ENCODE assay signal across 8 mouse cellular contexts in the genomic region with DNA sequence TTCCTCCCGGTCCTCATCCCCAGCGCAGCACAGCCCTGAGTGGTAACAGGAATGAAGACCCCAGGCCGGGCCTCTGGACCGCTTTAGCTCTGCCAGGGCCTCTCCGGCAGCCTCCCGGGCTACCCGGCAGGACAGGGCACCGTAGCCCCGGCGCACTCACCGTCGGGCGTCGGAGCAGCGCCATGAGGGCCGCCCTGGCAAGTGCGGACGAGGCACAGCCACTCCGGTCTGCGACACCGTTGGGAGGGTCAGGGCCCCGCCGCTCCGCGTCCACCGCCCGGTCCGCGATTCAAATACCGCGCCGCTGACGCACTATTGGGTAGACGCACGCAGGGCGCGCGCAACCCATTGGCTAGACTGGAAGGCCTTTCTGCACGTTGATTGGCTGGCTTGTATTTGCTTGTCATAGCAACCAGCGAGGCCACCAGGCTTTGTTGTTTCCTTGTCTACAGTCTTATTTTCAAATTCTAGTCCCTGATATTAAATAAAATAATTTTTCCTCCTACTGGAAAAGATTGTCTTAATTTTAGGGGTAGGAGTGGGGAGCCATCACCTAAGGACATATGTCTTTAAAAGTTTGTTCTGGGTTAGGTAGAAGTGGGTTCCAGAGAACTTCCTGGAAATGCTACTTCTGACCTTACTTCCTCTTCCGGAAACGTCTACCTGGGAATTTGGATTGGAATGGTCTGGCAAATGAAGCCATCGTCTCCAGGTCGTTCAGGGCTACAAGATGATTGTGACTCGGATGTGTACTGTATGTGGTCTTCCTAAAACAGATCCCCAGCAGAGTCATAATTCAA. TPM values are rescaled to one million over a fixed set of nuclear protein-coding genes. Genes with fewer than 3 reads are reported as not detected.
A peak's percentile ranks its signal among the peaks of the same experiment; 100 is the strongest.
DNase-seq lines count a peak whose midpoint lies in the region; ATAC-seq and TF ChIP-seq lines count a peak whose summit lies in the region.

Ccnb2 (minus strand) TSS at position 291 of the 800 bp plus-strand sequence.

- peaks cover 25% of the 10 kb centered on the region for H3K36me3 ChIP-seq in forebrain, embryonic 15.5 days
- peaks cover 20% of the 10 kb centered on the region for H3K36me3 ChIP-seq in thymus, adult 2 months (ENCODE audit: control insufficient read depth, insufficient read depth, low read length)

- H3K4me2 ChIP-seq in forebrain, embryonic 15.5 days (replicated peaks) = peak within 1 kb of the TSS; percentile 93

- peak within 1 kb of the TSS; percentile 41 for H3K9ac ChIP-seq in forebrain, embryonic 15.5 days (replicated peaks)

- DNase-seq in ES-CJ7 (ENCODE audit: low read depth, low spot score) = peak; percentile 94
- peak; percentile 46 for DNase-seq in cerebellum, adult 11 months
- peak; percentile 73 for DNase-seq in heart, postnatal 25 days (ENCODE audit: low spot score)
- peak; percentile 73 to 89 for DNase-seq in layer of hippocampus, adult 18-20 months (ENCODE audit: low spot score in 2 of 2)
- peak; percentile 75 for DNase-seq in lung, adult 2 months
- DNase-seq in thymus, adult 2 months = peak; percentile 88

- no peak for TF ChIP-seq POLR2A in lung, adult 2 months (IDR thresholded peaks at IDR 0.05; ENCODE audit: borderline replicate concordance, extremely low read depth, low read depth, low read length)
- peak; percentile 65; the same call in 1 of the 2 replicates for TF ChIP-seq POLR2A in thymus, adult 2 months (IDR thresholded peaks at IDR 0.05; ENCODE audit: control insufficient read depth, extremely low read depth, insufficient read depth, low read length, poor library complexity)

- H3K27ac ChIP-seq in forebrain, embryonic 15.5 days (replicated peaks) = peak within 1 kb of the TSS; percentile 25; the same call in 1 of the 2 replicates
- H3K27ac ChIP-seq in thymus, adult 2 months (ENCODE audit: control insufficient read depth, insufficient read depth, low read length) = no peak within 1 kb of the TSS

- H3K4me3 ChIP-seq in forebrain, embryonic 15.5 days = peak within 1 kb of the TSS; percentile 49
- H3K4me3 ChIP-seq in lung, adult 2 months (replicated peaks; ENCODE audit: extremely low read depth, low read depth, low read length) = peak within 1 kb of the TSS; percentile 27
- H3K4me3 ChIP-seq in thymus, adult 2 months (ENCODE audit: control insufficient read depth, insufficient read depth, low read length) = peak within 1 kb of the TSS; percentile 76

- H3K9me3 ChIP-seq in forebrain, embryonic 15.5 days = no peaks in the 10 kb centered on the region

- H3K4me1 ChIP-seq in forebrain, embryonic 15.5 days = peaks cover 19% of the 10 kb centered on the region
- H3K4me1 ChIP-seq in lung, adult 2 months (ENCODE audit: control insufficient read depth, insufficient read depth, low read length) = peaks cover 3% of the 10 kb centered on the region; the same call in 1 of the 2 replicates
- peaks cover 4% of the 10 kb centered on the region for H3K4me1 ChIP-seq in thymus, adult 2 months (replicated peaks; ENCODE audit: control insufficient read depth, insufficient read depth, low read length)

- intact Hi-C loops in heart, postnatal 25 days (cut with DNase I) = loop anchor here (5.0 kb wide), 1 partner anchor 81 kb away; the partner anchor contains the start of gene Rnf111

- 3% methylated on average over 45 of the region's 45 CpGs for WGBS in forebrain, embryonic 15.5 days
- WGBS in lung, adult 2 months = 3% methylated on average over 45 of the region's 45 CpGs
- under 1% methylated on average over 45 of the region's 45 CpGs for WGBS in thymus, adult 2 months

- no peak for TF ChIP-seq CTCF in lung, adult 2 months (IDR thresholded peaks at IDR 0.05; ENCODE audit: insufficient read depth, low read length)
- no peak for TF ChIP-seq CTCF in thymus, adult 2 months (IDR thresholded peaks at IDR 0.05; ENCODE audit: borderline replicate concordance, control insufficient read depth, extremely low read depth, insufficient read depth, low read length, poor library complexity)

- no peaks in the 10 kb centered on the region for H3K27me3 ChIP-seq in forebrain, embryonic 15.5 days
- no peaks in the 10 kb centered on the region for H3K27me3 ChIP-seq in thymus, adult 2 months (ENCODE audit: control insufficient read depth, insufficient read depth, low read length)

- peak; percentile 99 for ATAC-seq in forebrain, embryonic 15.5 days (replicated peaks)
- peak; percentile 95 for ATAC-seq in neutrophil, adult 5-6 weeks (ENCODE audit: extremely low read depth, insufficient number of reproducible peaks, low FRiP score, poor library complexity, severe bottlenecking)

RNA-seq across cellular contexts. Expression of gene Ccnb2, which starts in this region (rescaled TPM):
- 72.5 and 76.0 TPM in 2 replicates for polyA plus RNA-seq in forebrain, embryonic 15.5 days (2015; fragmentation: Nextera tagmentation; extraction: Ambion mirVana)
- total RNA-seq in heart, postnatal 25 days (2021) = 1 to 10 TPM; 1.3 to 1.4 TPM
- 1 to 10 TPM; 1.1 to 1.2 TPM for total RNA-seq in layer of hippocampus, adult 18-20 months (2021)
- polyA plus RNA-seq in lung, adult 2 months (2012; rRNA removed) = 1.1 and 2.1 TPM in 2 replicates
- 0.49 and 1.2 TPM in 2 replicates for total RNA-seq in neutrophil, adult 5-6 weeks (2017)
- 62.5 and 74.4 TPM in 2 replicates for polyA plus RNA-seq in thymus, adult 2 months (2012; rRNA removed)

Comparison
In these comparisons a context has a peak if more than half of its experiments do, and no peak if none do; other contexts are left out.
1. RNA of gene Ccnb2 (polyA plus RNA-seq): 72.5 to 76.0 TPM in forebrain, embryonic 15.5 days and 62.5 to 74.4 TPM in thymus, adult 2 months; 1.1 to 2.1 TPM in lung, adult 2 months; every median in the first group is over 10 times any median in the second.
2. Peak in every context shown above with its lines, with median percentiles within 50 percentile points of each other: DNase-seq and H3K4me3 ChIP-seq.